Mouse (Mus musculus) hindbrain, embryonic 12.5 days (tissue): ENCODE results near the gene Spi1. TPM values are rescaled to one million over a fixed set of nuclear protein-coding genes. Genes with fewer than 3 reads are reported as not detected.
A peak's percentile ranks its signal among the peaks of the same experiment; 100 is the strongest.

Experiments
- ATAC-seq: fragments of 200-750 bp; cut with Nextera tagmentation; 2 replicates; pipeline ENCODE4 v1.8.0; 2017; ENCODE audit warnings: moderate TSS enrichment; ENCODE audit not compliant: low FRiP score
- H3K27ac ChIP-seq: fragments of 300-500 bp; sonication (generic); 2 replicates; pipeline ENCODE4 v1.5.1; 2016; ENCODE audit warnings: mild to moderate bottlenecking
- H3K27me3 ChIP-seq: fragments of 300-500 bp; sonication (generic); 2 replicates; pipeline ENCODE4 v1.6.1; 2016; ENCODE audit warnings: mild to moderate bottlenecking
- H3K36me3 ChIP-seq: fragments of 300-500 bp; sonication (generic); 2 replicates; pipeline ENCODE4 v1.6.1; 2016; ENCODE audit warnings: mild to moderate bottlenecking
- H3K4me1 ChIP-seq: fragments of 300-500 bp; sonication (generic); 2 replicates; pipeline ENCODE4 v1.6.1; 2016
- H3K4me2 ChIP-seq: fragments of 300-500 bp; sonication (generic); replicated peaks from 2 replicates; pipeline ENCODE4 v1.6.1; 2016; ENCODE audit warnings: mild to moderate bottlenecking
- H3K4me3 ChIP-seq: fragments of 300-500 bp; sonication (generic); 2 replicates; pipeline ENCODE4 v1.5.1; 2016; ENCODE audit warnings: mild to moderate bottlenecking
- H3K9ac ChIP-seq: fragments of 300-500 bp; sonication (generic); 2 replicates; pipeline ENCODE4 v1.6.1; 2016; ENCODE audit warnings: mild to moderate bottlenecking, moderate library complexity
- H3K9me3 ChIP-seq: fragments of 300-500 bp; sonication (generic); replicated peaks from 2 replicates; pipeline ENCODE4 v1.6.1; 2016; ENCODE audit warnings: mild to moderate bottlenecking
- WGBS: fragments of 180-500 bp; shearing (Covaris S2); methylation state at CpG from one replicate; pipeline ENCODE4 v1.1.7; 2016; 5-methylcytosine and 5-hydroxymethylcytosine counted together
- polyA plus RNA-seq: library from polyadenylated mRNA; unstranded; fragments of >200 nt; fragmentation: Nextera tagmentation; extraction: Ambion mirVana; gene quantifications from 2 replicates; pipeline ENCODE4 v1.2.1, GENCODE M21; 2016

Gene Spi1
- polyA plus RNA-seq, 1 experiment from 2014 or later: 4.6 TPM

DNA sequence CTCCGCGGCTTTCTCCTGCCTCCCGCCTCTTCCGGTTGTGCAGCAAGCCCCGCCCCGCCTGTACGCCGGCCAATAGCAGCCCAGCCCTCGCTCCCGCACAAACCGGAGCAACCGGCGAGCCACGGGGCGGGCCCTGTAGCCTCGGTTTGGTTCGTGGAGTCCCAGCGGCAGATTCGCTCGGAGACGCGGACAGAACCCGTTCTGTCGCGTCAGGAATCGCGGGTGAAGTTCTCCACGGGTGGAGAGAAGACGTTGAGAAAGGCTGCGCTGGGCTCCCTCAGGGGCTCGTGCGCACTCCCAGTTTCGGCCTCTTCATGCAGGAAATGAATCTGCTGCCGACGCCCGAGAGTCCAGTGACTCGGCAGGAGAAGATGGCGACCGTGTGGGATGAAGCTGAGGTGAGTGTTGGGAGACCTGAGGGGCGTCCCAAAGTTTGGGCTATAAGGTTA is 28.2 kb upstream of the Spi1 start, which contains the start of gene Psmc3:
Psmc3 (plus strand) TSS at position 76 of the 449 bp plus-strand sequence.
- H3K4me2 ChIP-seq: peak within 1 kb of the TSS; percentile 95
- WGBS: under 1% methylated on average over 40 of the region's 40 CpGs
- peak within 1 kb of the TSS; percentile 78 for H3K9ac ChIP-seq
- peaks cover 36% of the 10 kb centered on the region for H3K36me3 ChIP-seq
- H3K27ac ChIP-seq: peak within 1 kb of the TSS; percentile 86
- peak; percentile 99 for ATAC-seq
- H3K9me3 ChIP-seq: no peaks in the 10 kb centered on the region
- no peaks in the 10 kb centered on the region for H3K27me3 ChIP-seq
- peaks cover 13% of the 10 kb centered on the region for H3K4me1 ChIP-seq
- peak within 1 kb of the TSS; percentile 83 for H3K4me3 ChIP-seq

GRCm38 (mm10) chr2:91058435-91058834 is 23.8 kb upstream of the Spi1 start:
- H3K27me3 ChIP-seq: no peaks in the 10 kb centered on the region
- 91% methylated on average over 5 of the region's 5 CpGs for WGBS
- H3K4me2 ChIP-seq: no peak overlapping the region
- H3K4me1 ChIP-seq: peaks cover 10% of the 10 kb centered on the region
- H3K9me3 ChIP-seq: no peaks in the 10 kb centered on the region
- H3K9ac ChIP-seq: no peak overlapping the region
- ATAC-seq: no peak
- no peak overlapping the region for H3K27ac ChIP-seq
- H3K4me3 ChIP-seq: no peak overlapping the region
- peaks cover 80% of the 10 kb centered on the region for H3K36me3 ChIP-seq

- H3K36me3 ChIP-seq: peaks cover 90% of the 10 kb centered on the region
- no peak overlapping the region for H3K4me3 ChIP-seq
- H3K9me3 ChIP-seq: no peaks in the 10 kb centered on the region
- H3K27ac ChIP-seq: no peak overlapping the region
- 98% methylated on average over 2 of the region's 2 CpGs for WGBS
- H3K9ac ChIP-seq: no peak overlapping the region
- H3K4me2 ChIP-seq: no peak overlapping the region
- H3K4me1 ChIP-seq: peaks cover 10% of the 10 kb centered on the region
- no peak for ATAC-seq
- H3K27me3 ChIP-seq: no peaks in the 10 kb centered on the region
Measured at GRCm38 (mm10) chr2:91059376-91059775, 22.8 kb upstream of the Spi1 start.

DNA sequence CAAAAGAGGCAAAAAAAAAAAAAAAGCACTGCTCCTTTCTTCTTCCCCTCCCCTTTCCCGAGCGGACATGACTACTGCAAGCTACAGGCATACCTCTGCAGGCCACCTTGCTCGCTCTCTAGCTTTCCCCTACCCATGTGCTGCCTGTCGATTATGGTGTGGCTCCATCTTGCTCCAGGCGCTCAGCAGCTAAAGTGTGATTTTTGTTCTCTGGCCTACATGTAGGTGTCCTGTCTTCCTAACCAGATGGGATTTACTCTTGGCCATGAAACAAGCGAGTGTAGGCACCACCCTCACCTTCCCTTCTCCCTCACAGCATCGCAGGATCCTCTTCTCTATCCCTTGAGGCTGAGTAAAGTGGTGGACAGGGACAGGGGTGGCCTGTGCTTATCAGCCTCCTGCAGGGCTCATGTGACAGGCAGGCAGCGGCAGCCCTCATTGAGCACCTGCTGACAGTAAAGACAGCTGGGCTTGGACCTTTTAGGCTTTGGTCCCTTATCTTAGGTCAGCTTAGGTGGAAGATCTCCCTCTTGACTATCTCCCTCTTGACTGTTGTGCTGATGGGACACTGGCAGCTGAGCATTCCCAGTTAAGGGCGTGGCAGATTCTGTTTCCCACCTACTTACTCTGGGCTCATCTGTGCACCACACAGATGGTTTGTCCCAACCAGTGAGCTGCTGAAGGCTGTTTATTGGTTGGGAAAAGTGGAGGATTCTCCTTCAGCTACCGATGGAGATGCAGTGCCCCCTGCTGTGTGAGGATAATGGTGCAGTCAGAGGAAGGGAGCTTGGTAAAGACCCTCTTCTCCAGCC is 21.4 kb upstream of the Spi1 start:
- no peaks in the 10 kb centered on the region for H3K9me3 ChIP-seq
- 82% methylated on average over 10 of the region's 10 CpGs for WGBS
- H3K27me3 ChIP-seq: no peaks in the 10 kb centered on the region
- no peak overlapping the region for H3K4me2 ChIP-seq
- H3K4me1 ChIP-seq: no peaks in the 10 kb centered on the region
- no peak overlapping the region for H3K9ac ChIP-seq
- H3K4me3 ChIP-seq: no peak overlapping the region
- ATAC-seq: peak; percentile 9; the same call in 1 of the 2 replicates
- H3K27ac ChIP-seq: no peak overlapping the region
- peaks cover 93% of the 10 kb centered on the region for H3K36me3 ChIP-seq

- no peak overlapping the region for H3K27ac ChIP-seq
- no peak overlapping the region for H3K4me2 ChIP-seq
- H3K27me3 ChIP-seq: no peaks in the 10 kb centered on the region
- 86% methylated on average over 6 of the region's 6 CpGs for WGBS
- H3K9me3 ChIP-seq: no peaks in the 10 kb centered on the region
- ATAC-seq: no peak
- H3K4me3 ChIP-seq: no peak overlapping the region
- H3K36me3 ChIP-seq: peaks cover 88% of the 10 kb centered on the region
- 0 out of 2 replicates have a peak overlapping the region, but pooled peaks have one; percentile 5 for H3K9ac ChIP-seq
- H3K4me1 ChIP-seq: no peaks in the 10 kb centered on the region
Measured at GRCm38 (mm10) chr2:91061849-91062481, 20.2 kb upstream of the Spi1 start.

DNA sequence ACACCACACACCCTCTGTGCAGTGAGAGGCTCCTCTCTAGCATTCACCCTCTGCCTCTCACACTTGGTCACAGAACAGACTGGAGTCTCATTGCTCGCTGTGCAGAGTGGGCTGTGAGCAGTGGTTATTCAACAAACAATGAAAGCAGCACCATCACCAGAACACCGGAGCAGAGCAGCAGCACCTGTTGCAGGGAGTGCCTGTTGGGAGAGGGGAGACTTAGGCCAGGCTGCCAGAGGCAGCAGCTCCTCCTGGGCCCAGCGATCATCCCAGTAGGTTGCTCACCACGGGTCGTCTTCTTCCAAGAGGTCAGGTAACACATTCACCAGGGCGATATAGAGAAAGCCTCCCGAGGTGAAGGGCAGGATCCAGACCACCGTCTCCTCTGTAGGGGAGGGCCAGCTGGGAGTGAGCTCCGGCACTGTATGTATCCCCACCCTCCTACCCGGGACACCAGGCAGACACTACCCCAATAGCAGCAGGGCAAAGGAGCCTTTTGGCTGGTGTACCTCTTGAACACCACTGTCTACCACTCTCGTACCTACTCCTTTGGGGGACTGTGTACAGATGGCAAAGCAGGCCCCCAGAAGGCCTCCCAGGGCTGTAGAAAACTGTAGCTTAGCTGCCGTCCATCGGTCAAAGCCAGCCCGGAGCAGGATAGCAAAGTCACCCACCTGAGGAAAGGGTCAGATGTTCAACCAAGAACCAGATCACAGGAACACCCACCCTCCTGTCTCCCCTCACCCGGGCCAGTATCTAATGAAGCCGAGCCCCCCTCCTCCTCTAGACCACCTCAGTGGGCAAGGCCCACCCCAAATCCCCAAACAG is 19.2 kb upstream of the Spi1 start:
- peaks cover 78% of the 10 kb centered on the region for H3K36me3 ChIP-seq
- no peaks in the 10 kb centered on the region for H3K27me3 ChIP-seq
- ATAC-seq: no peak
- H3K4me3 ChIP-seq: no peak overlapping the region
- H3K4me1 ChIP-seq: no peaks in the 10 kb centered on the region
- no peak overlapping the region for H3K27ac ChIP-seq
- H3K9me3 ChIP-seq: no peaks in the 10 kb centered on the region
- H3K4me2 ChIP-seq: no peak overlapping the region
- WGBS: 92% methylated on average over 16 of the region's 16 CpGs
- H3K9ac ChIP-seq: no peak overlapping the region

DNA sequence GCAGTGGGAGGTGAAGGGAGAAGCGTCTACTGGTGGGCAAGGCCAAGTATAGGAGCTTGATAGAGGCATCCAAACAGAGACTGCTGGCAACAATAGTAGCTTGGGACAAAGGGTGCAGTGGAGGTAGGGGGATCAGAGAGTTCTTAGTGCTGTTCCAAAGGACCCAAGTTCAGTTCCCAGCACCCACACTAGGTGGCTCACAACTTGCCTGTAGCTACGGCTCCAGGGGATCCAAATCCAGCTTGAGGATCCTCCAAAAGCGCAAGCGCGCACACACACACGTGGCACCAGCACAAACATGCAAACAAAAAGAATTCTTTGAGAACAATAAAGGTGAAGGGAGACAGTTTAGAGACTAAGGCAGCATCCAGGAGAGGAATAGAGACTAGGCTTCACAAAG is 18.0 kb upstream of the Spi1 start:
- Histone ChIP-seq H3K36me3 (peaks cover 65% of the 10 kb centered on the region), H3K27me3 (no peaks in the 10 kb centered on the region), H3K9ac (no peak overlapping the region), H3K27ac (no peak overlapping the region), H3K9me3 (no peaks in the 10 kb centered on the region), H3K4me2 (no peak overlapping the region), H3K4me1 (peaks cover 10% of the 10 kb centered on the region), H3K4me3 (no peak overlapping the region)
- WGBS: 86% methylated on average over 6 of the region's 6 CpGs
- ATAC-seq: no peak

DNA sequence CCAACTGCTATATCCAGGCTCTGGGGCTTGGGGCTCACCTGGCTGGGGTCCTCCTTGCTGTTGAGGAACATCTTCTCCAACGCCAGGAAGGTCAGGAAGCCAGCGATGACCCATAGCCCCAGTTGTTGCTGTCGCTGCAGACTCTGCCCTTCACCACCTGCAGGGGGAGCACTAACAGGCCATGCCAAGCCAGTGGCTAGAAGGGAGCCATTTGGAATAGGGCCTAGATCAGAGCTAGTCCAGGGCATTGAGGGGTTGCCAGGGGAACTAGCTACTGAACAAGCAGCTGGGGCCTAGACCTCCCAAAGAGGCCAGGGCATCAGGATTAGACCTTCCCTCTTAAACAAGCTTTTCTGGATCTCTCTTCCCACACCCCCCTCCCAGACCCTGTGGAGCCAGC is 16.6 kb upstream of the Spi1 start:
- 54% methylated on average over 3 of the region's 3 CpGs for WGBS
- peaks cover 53% of the 10 kb centered on the region for H3K36me3 ChIP-seq

GRCm38 (mm10) chr2:91066455-91066854 is 15.7 kb upstream of the Spi1 start:
- no peak for ATAC-seq
- WGBS: 89% methylated on average over 3 of the region's 3 CpGs
- H3K36me3 ChIP-seq: peaks cover 44% of the 10 kb centered on the region
- H3K27me3 ChIP-seq: no peaks in the 10 kb centered on the region
- no peak overlapping the region for H3K4me2 ChIP-seq
- H3K27ac ChIP-seq: no peak overlapping the region
- H3K4me3 ChIP-seq: no peak overlapping the region
- peaks cover 25% of the 10 kb centered on the region for H3K4me1 ChIP-seq
- H3K9ac ChIP-seq: no peak overlapping the region
- no peaks in the 10 kb centered on the region for H3K9me3 ChIP-seq

More for the DNA sequence above, 16.6 kb upstream of the Spi1 start:
- Histone ChIP-seq H3K9me3 (no peaks in the 10 kb centered on the region), H3K4me3 (no peak overlapping the region), H3K27ac (no peak overlapping the region), H3K9ac (no peak overlapping the region), H3K27me3 (no peaks in the 10 kb centered on the region), H3K4me2 (no peak overlapping the region), H3K4me1 (peaks cover 16% of the 10 kb centered on the region)
- ATAC-seq: no peak

DNA sequence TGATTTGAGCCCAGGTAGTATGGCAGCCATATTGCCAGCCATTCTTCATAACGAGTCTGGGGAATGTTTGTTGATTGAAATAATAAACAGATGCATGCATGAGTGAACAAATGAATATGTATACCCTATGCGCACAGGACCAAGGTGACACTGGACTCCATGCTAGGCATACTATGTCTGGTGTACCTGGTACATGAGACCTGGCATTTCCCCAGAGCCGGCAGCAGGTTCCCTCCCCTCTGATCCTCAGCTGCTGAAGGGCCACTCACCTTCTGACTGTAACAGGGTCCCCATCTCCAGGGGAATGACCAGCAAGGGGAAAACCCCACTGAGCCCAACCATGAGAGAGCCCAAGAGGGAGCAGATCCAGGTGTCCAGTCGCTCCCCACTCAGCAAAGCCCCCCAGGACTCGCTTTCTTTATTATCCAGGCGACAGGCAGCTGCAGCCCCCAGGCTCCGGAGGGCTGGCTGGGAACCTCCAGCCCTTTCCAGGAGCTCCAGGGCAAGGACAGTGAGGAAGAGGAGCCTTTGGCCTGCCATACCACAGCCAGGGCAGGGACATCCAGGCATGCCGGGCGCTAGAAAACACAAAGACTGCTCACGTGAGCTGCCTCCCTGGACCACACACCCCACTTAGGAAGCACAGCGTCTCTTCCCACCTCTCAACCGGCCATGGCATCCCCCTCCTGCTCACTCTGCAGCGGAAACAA is 13.9 kb upstream of the Spi1 start:
- H3K4me2 ChIP-seq: peak overlapping the region; percentile 69
- H3K4me1 ChIP-seq: peaks cover 25% of the 10 kb centered on the region
- no peaks in the 10 kb centered on the region for H3K9me3 ChIP-seq
- peaks cover 25% of the 10 kb centered on the region for H3K36me3 ChIP-seq
- H3K27ac ChIP-seq: no peak overlapping the region
- H3K4me3 ChIP-seq: peak overlapping the region; percentile 57
- WGBS: 58% methylated on average over 13 of the region's 13 CpGs
- no peak for ATAC-seq
- H3K27me3 ChIP-seq: no peaks in the 10 kb centered on the region
- H3K9ac ChIP-seq: peak overlapping the region; percentile 29; the same call in 1 of the 2 replicates

- no peak for ATAC-seq
- peak overlapping the region; percentile 29; the same call in 1 of the 2 replicates for H3K9ac ChIP-seq
- H3K27ac ChIP-seq: no peak overlapping the region
- H3K9me3 ChIP-seq: no peaks in the 10 kb centered on the region
- 56% methylated on average over 6 of the region's 6 CpGs for WGBS
- H3K4me3 ChIP-seq: peak overlapping the region; percentile 57
- H3K36me3 ChIP-seq: peaks cover 20% of the 10 kb centered on the region
- peaks cover 25% of the 10 kb centered on the region for H3K4me1 ChIP-seq
- H3K4me2 ChIP-seq: peak overlapping the region; percentile 69
- no peaks in the 10 kb centered on the region for H3K27me3 ChIP-seq
Measured at GRCm38 (mm10) chr2:91068872-91069165, 13.4 kb upstream of the Spi1 start.
